Mouse (Mus musculus): ENCODE data around the gene Adam11. TPM values are rescaled to one million over a fixed set of nuclear protein-coding genes. Genes with fewer than 3 reads are reported as not detected.
A peak's percentile ranks its signal among the peaks of the same experiment; 100 is the strongest.

Gene Adam11
- total RNA-seq, 2 experiments from 2014 or later, result 129 to 139 TPM

- DNase-seq (ENCODE audit: low spot score in 2 of 2), result peak in 1 of 2 experiments; percentile 12
- intact Hi-C loops (cut with DNase I), result loop anchor here (5.0 kb wide), 1 partner anchor 41 kb away; no protein-coding TSS in a partner anchor
These were observed 57.1 kb downstream of the Adam11 start for GRCm38 (mm10) chr11:102818121-102819020.

- DNase-seq (ENCODE audit: low spot score in 2 of 2), result peak; percentile 32 to 48
- intact Hi-C loops (cut with DNase I), result loop anchor here (5.0 kb wide), 1 partner anchor 42 kb away; no protein-coding TSS in a partner anchor
These were observed 58.0 kb downstream of the Adam11 start, which contains the start of gene Gjc1 for GRCm38 (mm10) chr11:102819021-102819782. TSS of gene Gjc1 (minus strand) at chr11:102819700.

GRCm38 (mm10) chr11:102819783-102820385, 58.6 kb downstream of the Adam11 start:
- intact Hi-C loops (cut with DNase I), result loop anchor here (5.0 kb wide), 1 partner anchor 43 kb away; no protein-coding TSS in a partner anchor
- no peak for DNase-seq (ENCODE audit: low spot score in 2 of 2)

GRCm38 (mm10) chr11:102820432-102820831, 59.2 kb downstream of the Adam11 start:
- no peak for DNase-seq (ENCODE audit: low spot score in 2 of 2)
- intact Hi-C loops (cut with DNase I), result no loop called here

- intact Hi-C loops (cut with DNase I), result no loop called here
- no peak for DNase-seq (ENCODE audit: low spot score in 2 of 2)
These were observed 60.0 kb downstream of the Adam11 start for GRCm38 (mm10) chr11:102821231-102821630.

GRCm38 (mm10) chr11:102826476-102826875, 65.2 kb downstream of the Adam11 start:
- intact Hi-C loops (cut with DNase I), result no loop called here
- no peak for DNase-seq (ENCODE audit: low spot score in 2 of 2)

- DNase-seq (ENCODE audit: low spot score in 2 of 2), result no peak
- intact Hi-C loops (cut with DNase I), result no loop called here
These were observed 65.9 kb downstream of the Adam11 start for GRCm38 (mm10) chr11:102827097-102827496.

Other genes with a start within 250 kb of the Adam11 start
- 10 to 100 TPM; 46.0 to 65.5 TPM for gene Gpatch8, start 205.0 kb upstream of the Adam11 start, total RNA-seq (2021)
- gene Gm11627, start 182.0 kb upstream of the Adam11 start, total RNA-seq (2021), result 1 to 10 TPM; 5.0 to 8.7 TPM
- 10 to 100 TPM; 10.5 to 12.7 TPM for gene Fzd2, start 157.0 kb upstream of the Adam11 start, total RNA-seq (2021)
- gene Meioc, start 97.7 kb upstream of the Adam11 start, total RNA-seq (2021), result not detected
- gene Ccdc43, start 63.7 kb upstream of the Adam11 start, total RNA-seq (2021), result 10 to 100 TPM; 25.9 to 27.0 TPM
- gene Gjc1, start 58.3 kb downstream of the Adam11 start, total RNA-seq (2021), result 1 to 10 TPM; 6.0 to 7.5 TPM
- gene Higd1b, start 74.4 kb downstream of the Adam11 start, total RNA-seq (2021), result 1 to 10 TPM; 4.7 to 5.3 TPM
- 100 to 1,000 TPM; 123 to 135 TPM for gene Eftud2, start 119.5 kb downstream of the Adam11 start, total RNA-seq (2021)
- gene Ccdc103, start 119.8 kb downstream of the Adam11 start, total RNA-seq (2021), result 1 to 10 TPM; 2.0 to 3.6 TPM
- under 1 TPM in 1 of 2 experiments, not detected in 1; 0.20 TPM for gene Fam187a, start 123.7 kb downstream of the Adam11 start, total RNA-seq (2021)
- gene Gfap, start 139.5 kb downstream of the Adam11 start, total RNA-seq (2021), result 100 to 1,000 TPM; 127 TPM
- gene Kif18b, start 163.7 kb downstream of the Adam11 start, total RNA-seq (2021), result under 1 TPM; 0.16 to 0.44 TPM
- 10 to 100 TPM; 15.1 to 15.6 TPM for gene C1ql1, start 185.2 kb downstream of the Adam11 start, total RNA-seq (2021)

Data from left cerebral cortex, postnatal 36 days (tissue).